Mouse (Mus musculus) erythroid progenitor cell, adult 5-6 weeks (primary cell): ENCODE results near the gene Gatad2b. TPM values are rescaled to one million over a fixed set of nuclear protein-coding genes. Genes with fewer than 3 reads are reported as not detected.
"Not testable (repeated sequence)": the region's sequence is repeated elsewhere in the genome, so short reads cannot be mapped to it uniquely, and the experiment has no call there.

Experiments
- ATAC-seq: replicated peaks from 2 replicates; pipeline ENCODE4 v1.8.0; 2016; ENCODE audit warnings: moderate number of reproducible peaks, mild to moderate bottlenecking, moderate TSS enrichment, inconsistent platforms; ENCODE audit not compliant: poor library complexity, low FRiP score, severe bottlenecking
- total RNA-seq, 2 experiments: library from RNA; stranded (forward) in 1 of 2; stranded (reverse) in 1 of 2; fragments of 150-400 nt in 1 of 2; fragments of 186-747, 209-891 nt in 1 of 2; gene quantifications; 2 replicates each; pipeline versions ENCODE4 v1.2.3 to v1.2.4; 2015 to 2017; ENCODE audit warnings: low replicate concordance in 2 of 2

Gatad2b gene
- total RNA-seq (2015; ENCODE audit: low replicate concordance) (55.8 and 59.8 TPM in 2 replicates), total RNA-seq (2017; ENCODE audit: low replicate concordance) (47.2 and 47.7 TPM in 2 replicates)

DNA sequence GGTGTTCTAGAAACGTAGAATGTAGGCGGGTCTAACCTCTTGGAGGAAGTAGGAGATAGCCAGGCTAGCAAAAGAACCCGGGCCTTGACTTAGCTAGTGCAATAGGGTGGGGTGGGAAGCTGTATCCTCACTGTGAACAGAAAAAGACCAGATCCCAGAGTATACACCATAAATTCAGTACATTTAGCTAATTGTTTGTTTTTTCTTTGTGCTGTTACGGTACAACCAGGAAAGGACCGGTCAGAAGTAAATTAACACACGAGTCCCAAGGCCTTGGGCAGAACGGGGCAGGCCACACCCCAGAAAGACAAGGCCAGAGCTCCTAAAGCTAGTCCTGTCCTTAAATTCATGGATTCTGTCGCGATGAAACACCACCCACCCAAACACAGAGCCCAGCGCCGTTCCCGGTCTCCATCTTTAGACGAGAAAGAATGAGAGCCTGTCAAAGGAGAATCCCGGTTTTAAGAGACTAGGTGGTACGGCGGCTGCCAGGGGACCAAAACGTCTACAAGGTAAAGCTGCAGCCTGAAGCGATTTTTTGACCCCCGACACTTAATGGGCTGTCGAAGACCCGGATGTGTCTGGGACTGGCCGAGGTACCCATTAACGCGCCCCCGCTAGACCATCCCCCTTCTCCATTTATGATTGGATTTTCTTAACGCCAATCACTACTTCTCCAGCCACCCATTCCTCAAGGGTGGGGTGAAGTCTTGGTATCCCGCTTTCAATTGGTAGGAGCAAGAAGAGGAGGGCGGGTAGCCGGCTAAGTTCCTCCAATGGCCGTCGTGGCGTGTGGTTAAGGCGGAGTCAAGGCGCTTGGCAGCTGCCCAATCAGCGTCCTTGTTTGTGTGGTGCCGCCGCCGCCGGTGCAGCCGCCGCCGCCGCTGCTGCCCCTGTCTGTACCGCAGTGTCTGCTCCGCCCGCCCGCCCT is at the start of gene Gatad2b:
TSS of gene Gatad2b (plus strand) at position 834 of the 931 bp plus-strand sequence.
- peak; percentile 96 for ATAC-seq

DNA sequence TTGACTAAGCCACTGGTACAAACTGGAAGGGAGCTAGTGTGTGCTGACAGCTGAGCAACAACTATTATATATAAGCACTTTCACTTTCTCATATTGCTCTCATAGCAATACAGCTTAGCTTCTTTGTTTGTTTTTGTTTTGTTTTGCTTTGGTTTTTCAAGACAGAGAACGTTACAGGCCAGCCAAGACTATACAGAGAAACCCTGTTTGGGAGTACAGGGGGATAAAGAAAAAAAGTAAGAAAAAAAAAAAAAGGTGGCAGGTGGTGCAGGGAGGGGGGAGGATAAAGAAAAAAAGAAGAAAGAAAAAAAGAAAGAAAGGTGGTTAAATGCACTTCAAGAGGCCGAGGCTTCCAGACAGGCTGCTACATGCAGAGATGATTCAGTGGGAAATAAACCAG is 47.6 kb upstream of the Gatad2b start:
- no peak for ATAC-seq

DNA sequence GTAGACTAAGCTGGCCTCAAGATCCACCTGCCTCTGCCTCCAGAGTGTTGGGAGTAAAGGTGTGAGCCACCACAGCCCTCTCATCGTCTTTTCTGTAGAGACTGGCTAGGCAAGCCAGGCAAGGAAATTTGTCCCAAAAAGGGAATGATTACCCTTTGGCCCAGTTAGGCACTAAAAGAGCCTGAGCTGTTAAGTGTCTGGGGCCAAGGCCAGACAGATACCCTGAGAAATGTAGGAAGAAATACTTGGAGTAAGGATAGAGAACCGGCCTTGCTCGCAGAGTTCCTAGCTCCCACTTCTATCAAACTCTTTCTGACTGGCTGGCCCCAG is 45.4 kb upstream of the Gatad2b start:
- ATAC-seq: peak; percentile 48

DNA sequence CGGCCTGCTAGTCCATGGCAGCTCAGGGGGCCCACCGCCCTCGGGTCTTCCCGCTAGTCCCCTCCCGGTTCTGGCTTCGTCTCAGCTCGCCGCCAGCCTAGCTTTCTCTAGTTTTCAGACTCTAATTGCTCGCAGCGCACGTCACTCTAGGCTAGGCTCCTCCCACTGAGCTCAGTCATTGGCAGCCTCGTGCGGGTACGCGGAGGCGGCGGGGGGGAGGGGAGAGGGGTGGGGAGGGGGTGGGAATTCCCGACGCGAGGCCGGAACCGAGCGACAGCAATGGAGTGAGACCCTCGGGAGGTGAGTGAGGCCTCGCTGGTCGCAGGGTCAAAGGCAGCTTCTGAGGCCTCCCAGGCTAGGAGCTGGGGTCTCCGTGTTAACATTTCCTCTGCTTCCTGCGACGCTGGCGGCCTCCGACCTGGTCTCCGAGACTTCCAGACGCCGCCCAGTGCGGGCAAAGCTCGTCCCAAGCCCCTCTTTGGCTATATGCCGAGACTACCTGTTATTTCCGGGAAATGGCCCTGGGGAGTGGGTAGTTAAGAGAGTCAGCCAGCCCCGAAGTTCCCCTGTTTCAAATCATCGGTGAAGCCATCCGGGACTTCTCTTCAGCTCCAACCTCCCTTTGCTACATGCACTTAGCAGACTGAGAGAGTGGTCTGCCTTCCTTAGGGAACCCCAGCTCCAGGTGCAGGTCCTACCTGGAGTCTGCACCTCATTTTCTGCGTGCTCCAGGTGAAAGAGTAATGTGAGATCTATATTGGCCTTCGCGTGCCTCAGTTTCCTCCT is 44.8 kb upstream of the Gatad2b start, which contains the start of gene Slc39a1:
TSS of gene Slc39a1 (plus strand) at position 213 of the 786 bp plus-strand sequence.
- peak; percentile 95 for ATAC-seq

DNA sequence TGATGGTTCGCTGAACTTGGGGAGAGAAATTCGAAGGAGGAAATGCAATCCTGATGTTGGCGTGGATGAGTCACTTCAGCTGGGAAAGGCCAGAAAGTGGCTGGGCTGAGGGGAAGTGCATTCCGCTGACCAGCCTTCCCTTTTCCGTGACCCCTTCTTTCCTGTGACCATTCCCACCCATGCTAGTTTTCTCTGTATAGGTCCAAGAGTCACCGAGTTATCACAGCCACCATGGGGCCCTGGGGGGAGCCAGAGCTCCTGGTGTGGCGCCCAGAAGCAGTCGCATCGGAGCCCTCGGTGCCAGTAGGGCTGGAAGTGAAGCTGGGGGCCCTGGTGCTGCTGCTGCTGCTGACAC is 44.3 kb upstream of the Gatad2b start:
- ATAC-seq: no peak

DNA sequence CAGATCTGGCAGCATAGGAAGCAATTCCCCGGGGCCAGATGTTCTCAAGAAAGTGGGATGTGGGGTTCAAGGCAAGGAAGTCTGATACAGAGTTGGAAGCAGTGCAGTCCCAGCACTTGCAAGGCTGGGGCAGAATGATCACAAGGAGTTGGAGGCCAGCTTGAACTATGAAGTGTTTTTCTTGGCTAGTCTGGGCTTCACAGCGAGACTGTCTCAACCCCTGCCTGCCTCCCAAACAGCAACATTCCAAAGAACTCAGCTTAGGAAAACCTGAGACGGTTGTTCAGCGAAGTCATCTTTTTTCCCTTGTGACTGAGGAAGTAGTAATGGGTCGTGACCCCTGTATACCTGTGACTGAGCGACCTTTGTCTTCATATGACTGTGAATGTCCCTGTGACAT is 42.2 kb upstream of the Gatad2b start:
- ATAC-seq: no peak

DNA sequence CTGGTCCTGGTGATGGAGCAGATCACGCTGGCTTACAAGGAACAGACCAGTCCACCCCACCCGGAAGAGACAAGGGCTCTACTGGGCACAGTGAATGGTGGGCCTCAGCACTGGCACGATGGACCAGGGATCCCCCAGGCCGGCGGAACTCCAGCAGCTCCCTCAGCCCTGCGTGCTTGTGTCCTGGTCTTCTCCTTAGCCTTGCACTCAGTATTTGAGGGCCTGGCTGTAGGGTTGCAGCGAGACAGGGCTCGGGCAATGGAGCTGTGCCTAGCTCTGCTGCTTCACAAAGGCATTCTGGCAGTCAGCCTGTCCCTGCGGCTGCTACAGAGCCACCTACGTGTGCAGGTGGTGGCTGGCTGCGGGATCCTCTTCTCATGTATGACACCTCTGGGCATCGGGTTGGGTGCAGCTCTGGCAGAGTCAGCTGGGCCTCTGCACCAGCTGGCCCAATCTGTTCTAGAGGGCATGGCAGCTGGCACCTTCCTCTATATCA is 41.2 kb upstream of the Gatad2b start:
- not testable (repeated sequence) for ATAC-seq

DNA sequence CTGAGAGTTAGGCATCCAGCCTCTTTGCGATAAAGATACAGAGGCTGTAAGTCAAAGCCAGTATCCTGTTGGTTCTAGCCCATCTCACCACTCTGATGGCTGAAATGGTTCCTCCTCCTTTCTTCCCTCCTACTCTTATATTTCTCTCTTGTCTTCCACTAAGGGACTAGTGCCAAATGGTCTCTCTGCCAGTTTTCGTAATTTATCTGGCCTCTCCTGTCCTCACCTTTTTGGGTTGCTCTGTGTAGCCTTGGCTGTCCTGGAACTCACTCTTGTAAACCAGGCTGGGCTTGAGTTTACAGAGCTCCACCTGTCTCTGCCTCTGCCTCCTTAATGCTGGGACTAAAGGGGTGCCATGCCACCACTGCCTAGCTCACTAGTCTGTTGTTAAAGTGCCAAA is 40.3 kb upstream of the Gatad2b start:
- not testable (repeated sequence) for ATAC-seq

DNA sequence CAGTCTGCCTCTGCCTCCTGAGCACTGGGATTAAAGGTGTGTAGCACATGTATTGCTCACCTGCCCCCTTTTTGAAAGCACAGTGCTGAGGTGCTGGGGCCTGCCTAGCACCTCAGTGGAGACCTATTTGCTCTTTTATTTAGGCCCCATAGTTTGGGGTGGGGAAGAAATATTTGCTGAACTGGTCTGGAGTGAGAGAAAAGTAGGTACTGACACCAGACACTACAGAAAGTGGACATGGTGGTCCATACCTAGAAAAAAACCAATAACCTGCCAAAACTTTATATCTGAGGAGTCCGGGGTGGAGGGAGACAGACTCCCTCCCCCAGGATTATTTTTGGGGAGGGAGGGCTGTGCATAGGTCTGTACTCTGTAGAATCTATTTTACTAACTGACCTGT is 39.8 kb upstream of the Gatad2b start:
- ATAC-seq: not testable (repeated sequence)

DNA sequence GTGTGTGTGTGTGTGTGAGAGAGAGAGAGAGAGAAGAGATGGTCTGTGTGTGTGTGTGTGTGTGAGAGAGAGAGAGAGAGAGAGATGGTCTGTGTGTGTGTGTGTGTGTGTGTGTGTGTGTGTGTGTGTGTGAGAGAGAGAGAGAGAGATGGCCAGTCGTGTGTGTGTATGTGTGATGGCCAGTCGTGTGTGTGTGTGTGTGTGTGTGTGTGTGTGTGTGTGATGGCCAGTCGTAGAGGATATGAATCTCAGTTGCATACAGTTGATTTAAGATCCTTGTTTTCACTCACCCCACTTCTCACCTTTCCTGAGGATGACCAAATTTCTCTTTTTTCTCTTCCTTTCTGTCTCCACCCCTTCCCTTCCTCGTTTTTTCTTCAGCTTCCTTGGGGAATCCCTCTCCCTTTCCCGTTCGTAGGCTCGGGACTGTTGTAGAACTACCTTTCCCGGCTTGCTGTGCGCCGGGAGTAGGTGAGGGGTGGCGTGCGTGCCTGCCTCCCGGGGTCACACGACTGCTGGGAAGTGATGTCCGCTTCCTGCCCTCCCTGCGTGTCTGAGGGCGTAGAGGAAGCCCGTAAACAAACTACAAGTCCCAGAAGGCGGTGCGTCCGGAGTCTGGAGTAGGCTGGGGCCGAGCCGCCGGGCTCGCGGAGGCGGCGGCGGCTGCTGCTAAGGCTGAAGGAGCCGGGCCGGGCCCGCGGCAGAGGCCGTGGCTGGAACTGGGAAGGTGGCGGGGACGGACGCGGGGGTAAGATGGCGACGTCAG is 39.1 kb upstream of the Gatad2b start, which contains the start of gene Crtc2:
TSS of gene Crtc2 (plus strand) at position 511 of the 766 bp plus-strand sequence.
- ATAC-seq: peak; percentile 98

DNA sequence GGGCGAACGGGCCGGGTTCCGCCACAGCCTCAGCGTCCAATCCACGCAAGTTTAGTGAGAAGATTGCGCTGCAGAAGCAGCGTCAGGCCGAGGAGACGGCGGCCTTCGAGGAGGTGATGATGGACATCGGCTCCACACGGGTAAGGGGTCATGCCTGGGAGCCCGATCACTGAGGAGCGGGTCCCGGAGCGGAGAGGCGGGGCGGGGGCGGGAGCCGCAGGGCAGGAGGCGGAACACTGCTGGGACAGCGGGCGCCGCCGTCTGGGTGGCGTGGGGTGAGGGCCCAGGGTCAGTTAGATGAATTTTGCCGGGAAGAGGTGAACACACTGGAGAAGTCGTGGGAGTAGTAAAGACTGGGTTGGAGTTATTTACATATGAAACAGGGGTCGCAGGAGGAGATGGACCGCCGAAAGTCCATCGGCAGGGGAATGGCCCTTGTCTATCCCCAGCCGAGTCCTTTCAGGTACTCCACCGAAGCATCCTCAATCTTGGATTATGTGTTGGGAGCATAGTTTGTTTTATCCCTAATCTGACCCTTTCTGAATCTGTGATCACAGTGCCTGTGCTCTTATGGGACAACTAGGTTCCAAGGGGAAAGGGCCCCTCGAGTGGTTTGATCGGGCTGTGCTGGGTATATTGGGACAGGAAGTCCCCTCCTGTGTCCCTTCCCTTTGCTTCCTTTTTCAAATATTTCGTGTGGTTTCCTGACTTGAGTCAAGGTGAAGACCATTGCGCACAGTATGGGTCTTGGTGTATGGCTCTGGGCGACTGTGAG is 38.4 kb upstream of the Gatad2b start:
- ATAC-seq: peak; percentile 60

DNA sequence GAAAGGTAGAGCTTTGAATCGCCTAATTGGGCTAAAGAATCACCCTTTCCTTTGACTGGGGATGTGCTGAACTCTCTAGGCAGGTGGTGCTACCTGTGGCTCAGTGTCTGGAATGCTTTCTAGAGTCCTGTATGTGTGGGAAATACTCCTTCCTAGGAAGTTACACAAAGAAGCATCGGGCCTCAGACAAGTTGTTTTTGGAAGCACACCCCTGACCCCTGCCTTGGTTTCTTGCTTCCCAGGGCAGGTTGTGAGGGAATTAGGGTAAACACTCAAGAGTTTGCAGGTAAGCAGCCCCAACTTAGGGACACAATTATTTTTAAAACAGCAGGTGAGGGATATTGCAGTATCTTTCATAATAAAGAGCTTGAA is 37.8 kb upstream of the Gatad2b start:
- ATAC-seq: no peak

DNA sequence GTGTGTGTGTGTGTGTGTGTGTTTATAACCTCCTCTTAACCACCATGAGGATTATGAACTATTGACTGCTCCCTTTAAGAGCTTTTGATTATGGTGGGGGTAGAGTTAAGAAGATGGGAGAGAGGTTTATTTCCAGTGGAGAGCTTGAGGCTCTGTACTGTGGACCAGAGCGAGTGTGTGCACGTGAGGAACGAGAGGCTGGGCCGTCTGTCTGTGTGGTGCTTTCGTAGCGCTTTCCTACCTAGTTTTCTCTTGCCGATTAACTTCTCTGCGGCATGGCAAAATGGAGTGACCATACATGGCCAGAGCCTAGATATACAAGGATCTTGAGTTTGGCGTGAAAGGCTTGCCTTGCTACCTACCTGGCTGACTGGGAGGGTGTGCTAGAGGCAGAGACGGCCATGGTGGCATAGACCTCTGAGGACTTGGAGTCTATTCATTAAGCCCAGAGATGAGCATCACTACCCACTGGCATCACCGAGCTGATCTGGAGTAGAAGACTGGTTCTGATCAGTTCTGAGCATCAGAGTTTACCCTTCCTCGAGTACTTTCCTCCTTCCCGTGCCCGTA is 37.1 kb upstream of the Gatad2b start:
- no peak for ATAC-seq

DNA sequence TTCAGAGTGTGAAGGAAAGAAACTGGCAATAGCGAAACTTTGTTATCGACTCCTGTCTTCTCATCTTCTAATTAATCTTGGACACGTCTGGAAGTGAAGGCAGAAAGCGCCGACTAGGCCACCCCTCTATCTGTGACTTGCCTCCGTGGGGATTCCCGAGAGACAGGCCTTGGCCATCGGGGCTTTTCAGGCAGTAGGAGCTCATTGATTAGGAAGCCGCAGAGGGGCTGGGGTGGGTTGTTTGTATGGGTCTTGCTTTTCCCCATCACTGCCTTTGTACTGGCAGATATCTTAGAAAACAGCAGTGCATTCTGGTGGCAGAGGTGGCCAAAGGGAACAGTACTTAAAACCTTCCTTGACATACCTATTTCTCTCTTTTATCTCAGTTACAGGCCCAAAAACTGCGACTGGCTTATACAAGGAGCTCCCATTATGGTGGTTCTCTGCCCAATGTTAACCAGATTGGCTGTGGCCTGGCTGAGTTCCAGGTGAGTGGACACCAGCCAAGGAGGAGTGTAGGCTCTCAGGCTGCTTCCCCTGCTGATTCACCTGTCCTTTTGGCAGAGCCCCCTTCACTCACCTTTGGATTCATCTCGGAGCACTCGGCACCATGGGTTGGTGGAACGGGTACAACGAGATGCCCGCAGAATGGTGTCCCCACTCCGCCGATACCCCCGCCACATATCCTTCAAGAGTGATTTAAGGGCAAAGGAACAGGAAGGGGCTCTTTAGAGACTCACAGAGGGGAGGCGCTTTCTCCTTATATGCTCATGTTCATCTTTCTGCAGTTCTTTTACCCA is 36.0 kb upstream of the Gatad2b start:
- no peak for ATAC-seq

DNA sequence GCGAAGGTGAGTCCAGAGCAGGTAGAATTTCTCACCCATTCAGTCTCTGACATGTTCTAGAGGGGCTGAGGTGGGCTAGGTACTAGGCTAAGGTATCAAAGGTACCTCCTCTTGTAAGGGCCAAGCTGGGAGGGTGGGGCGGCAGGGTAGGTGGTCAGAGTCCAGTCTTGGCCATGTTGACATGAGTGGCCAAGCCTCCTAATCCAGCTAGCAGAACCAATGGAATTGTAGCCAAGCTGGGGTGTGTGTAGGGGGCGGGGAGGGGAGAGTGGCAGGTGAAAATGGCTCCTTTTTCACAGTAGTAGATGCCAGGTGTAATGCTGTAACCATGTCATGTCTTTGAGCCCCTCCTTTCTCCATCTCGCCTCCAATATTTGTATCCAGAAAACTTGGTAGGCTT is 34.5 kb upstream of the Gatad2b start:
- no peak for ATAC-seq

DNA sequence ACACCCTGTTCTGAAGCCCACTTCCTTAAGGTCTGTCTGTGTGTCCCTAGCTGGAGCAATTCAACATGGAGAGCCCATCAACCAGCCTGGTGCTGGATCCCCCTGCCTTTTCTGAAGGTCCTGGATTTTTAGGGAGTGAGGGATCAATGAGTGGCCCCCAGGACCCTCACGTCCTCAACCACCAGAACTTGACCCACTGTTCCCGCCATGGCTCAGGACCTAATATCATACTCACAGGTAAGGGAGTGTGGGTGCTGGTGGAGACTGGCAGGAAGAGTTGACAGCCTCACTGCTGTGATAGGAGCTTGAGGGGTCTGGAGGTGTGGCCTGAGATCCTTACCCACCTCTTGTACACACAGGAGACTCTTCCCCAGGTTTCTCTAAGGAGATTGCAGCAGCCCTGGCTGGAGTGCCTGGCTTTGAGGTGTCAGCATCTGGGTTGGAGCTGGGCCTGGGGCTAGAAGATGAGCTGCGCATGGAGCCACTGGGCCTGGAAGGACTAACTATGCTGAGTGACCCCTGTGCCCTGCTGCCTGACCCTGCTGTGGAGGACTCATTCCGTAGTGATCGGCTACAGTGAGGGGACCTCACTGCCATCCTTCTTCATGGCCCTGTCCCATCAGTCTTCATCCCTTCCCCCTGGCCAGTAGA is 29.7 kb upstream of the Gatad2b start:
- no peak for ATAC-seq

DNA sequence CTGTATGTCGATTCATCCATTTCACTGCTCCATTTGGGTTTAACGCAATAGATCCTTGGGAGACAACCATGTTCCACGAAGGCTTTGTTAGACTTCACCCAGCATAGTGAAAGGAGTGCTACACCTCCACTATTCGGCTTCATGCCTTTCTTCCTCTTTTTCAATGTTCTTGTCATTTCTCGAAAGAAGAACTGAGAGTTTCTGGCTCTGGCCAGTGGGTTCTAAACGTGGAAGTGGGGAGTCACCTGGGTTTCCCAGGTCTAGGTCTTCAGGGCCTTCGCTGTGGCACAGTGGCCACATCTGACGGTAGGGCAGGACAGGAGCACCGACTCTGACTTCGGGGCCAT is 28.3 kb upstream of the Gatad2b start:
- ATAC-seq: no peak
